Mouse (Mus musculus) midbrain, embryonic 13.5 days (tissue): ENCODE results near the gene Necap2. TPM values are rescaled to one million over a fixed set of nuclear protein-coding genes. Genes with fewer than 3 reads are reported as not detected.

Source experiments
- ATAC-seq: fragments of 200-750 bp; cut with Nextera tagmentation; 2 replicates; pipeline ENCODE4 v1.8.0; 2017; ENCODE audit warnings: mild to moderate bottlenecking, moderate TSS enrichment, moderate library complexity
- H3K27ac ChIP-seq: fragments of 300-500 bp; sonication (generic); 2 replicates; pipeline ENCODE4 v1.5.1; 2015; ENCODE audit warnings: inconsistent platforms, mild to moderate bottlenecking, moderate library complexity
- H3K27me3 ChIP-seq: fragments of 300-500 bp; sonication (generic); 2 replicates; pipeline ENCODE4 v1.6.1; 2015; ENCODE audit warnings: mild to moderate bottlenecking, inconsistent platforms
- H3K36me3 ChIP-seq: fragments of 300-500 bp; sonication (generic); 2 replicates; pipeline ENCODE4 v1.6.1; 2015; ENCODE audit warnings: mild to moderate bottlenecking, inconsistent platforms
- H3K4me1 ChIP-seq: fragments of 300-500 bp; sonication (generic); replicated peaks from 2 replicates; pipeline ENCODE4 v1.6.1; 2015; ENCODE audit warnings: inconsistent platforms
- H3K4me2 ChIP-seq: fragments of 300-500 bp; sonication (generic); replicated peaks from 2 replicates; pipeline ENCODE4 v1.6.1; 2015; ENCODE audit warnings: moderate library complexity, mild to moderate bottlenecking, inconsistent platforms
- H3K4me3 ChIP-seq: fragments of 300-500 bp; sonication (generic); replicated peaks from 2 replicates; pipeline ENCODE4 v1.5.1; 2015; ENCODE audit warnings: mild to moderate bottlenecking, inconsistent platforms
- H3K9ac ChIP-seq: fragments of 300-500 bp; sonication (generic); replicated peaks from 2 replicates; pipeline ENCODE4 v1.6.1; 2015; ENCODE audit warnings: mild to moderate bottlenecking, inconsistent platforms
- H3K9me3 ChIP-seq: fragments of 300-500 bp; sonication (generic); 2 replicates; pipeline ENCODE4 v1.6.1; 2016; ENCODE audit warnings: mild to moderate bottlenecking, inconsistent platforms
- WGBS: fragments of 180-500 bp; shearing (Covaris S2); methylation state at CpG from one replicate; pipeline ENCODE4 v1.1.7; 2015; 5-methylcytosine and 5-hydroxymethylcytosine counted together
- polyA plus RNA-seq: library from polyadenylated mRNA; unstranded; fragments of >200 nt; fragmentation: Nextera tagmentation; extraction: Ambion mirVana; gene quantifications from 2 replicates; pipeline ENCODE4 v1.2.1, GENCODE M21; 2015

Gene Necap2
- 47.2 and 52.3 TPM in 2 replicates for polyA plus RNA-seq

- peak; percentile 98 for ATAC-seq
- WGBS, result 1% methylated on average over 67 of the region's 67 CpGs
- peak within 1 kb of the TSS; percentile 93 for H3K9ac ChIP-seq
- peak within 1 kb of the TSS; percentile 85 for H3K4me3 ChIP-seq
- no peaks in the 10 kb centered on the region for H3K9me3 ChIP-seq
- H3K4me2 ChIP-seq, result peak within 1 kb of the TSS; percentile 89
- H3K4me1 ChIP-seq, result peaks cover 18% of the 10 kb centered on the region
- H3K27ac ChIP-seq, result peak within 1 kb of the TSS; percentile 52
- peaks cover 17% of the 10 kb centered on the region for H3K36me3 ChIP-seq
- H3K27me3 ChIP-seq, result no peaks in the 10 kb centered on the region
Observed at GRCm38 (mm10) chr4:141077681-141078509, at the start of gene Necap2. Gene Necap2 (minus strand): TSS chr4:141078357.

- ATAC-seq, result no peak
- Histone ChIP-seq H3K9ac (no peak overlapping the region), H3K36me3 (peaks cover 11% of the 10 kb centered on the region), H3K4me3 (no peak overlapping the region), H3K27me3 (no peaks in the 10 kb centered on the region), H3K4me1 (peaks cover 49% of the 10 kb centered on the region), H3K27ac (no peak overlapping the region), H3K9me3 (no peaks in the 10 kb centered on the region), H3K4me2 (no peak overlapping the region)
- 40% methylated on average over 1 of the region's 1 CpGs for WGBS
Observed at GRCm38 (mm10) chr4:141123065-141123464, 44.9 kb upstream of the Necap2 start.

- Histone ChIP-seq H3K4me2 (no peak overlapping the region), H3K27me3 (no peaks in the 10 kb centered on the region), H3K9ac (no peak overlapping the region), H3K4me1 (peaks cover 49% of the 10 kb centered on the region), H3K27ac (no peak overlapping the region), H3K9me3 (no peaks in the 10 kb centered on the region), H3K4me3 (no peak overlapping the region), H3K36me3 (peaks cover 15% of the 10 kb centered on the region)
- ATAC-seq, result no peak
- 86% methylated on average over 7 of the region's 7 CpGs for WGBS
Observed at GRCm38 (mm10) chr4:141122663-141123062, 44.5 kb upstream of the Necap2 start.

GRCm38 (mm10) chr4:141120700-141121099 is 42.5 kb upstream of the Necap2 start:
- Histone ChIP-seq H3K36me3 (peaks cover 31% of the 10 kb centered on the region), H3K4me3 (no peak overlapping the region), H3K4me1 (peaks cover 49% of the 10 kb centered on the region), H3K27me3 (no peaks in the 10 kb centered on the region), H3K27ac (no peak overlapping the region), H3K9ac (no peak overlapping the region), H3K9me3 (no peaks in the 10 kb centered on the region), H3K4me2 (no peak overlapping the region)
- ATAC-seq, result peak; percentile 79
- 22% methylated on average over 11 of the region's 11 CpGs for WGBS

GRCm38 (mm10) chr4:141118691-141119090 is 40.5 kb upstream of the Necap2 start:
- Histone ChIP-seq H3K4me3 (no peak overlapping the region), H3K4me2 (no peak overlapping the region), H3K27ac (no peak overlapping the region), H3K27me3 (no peaks in the 10 kb centered on the region), H3K9ac (no peak overlapping the region), H3K36me3 (peaks cover 49% of the 10 kb centered on the region), H3K9me3 (no peaks in the 10 kb centered on the region), H3K4me1 (peaks cover 52% of the 10 kb centered on the region)
- 61% methylated on average over 4 of the region's 4 CpGs for WGBS
- no peak for ATAC-seq

GRCm38 (mm10) chr4:141115398-141115797 is 37.2 kb upstream of the Necap2 start:
- H3K36me3 ChIP-seq, result peaks cover 81% of the 10 kb centered on the region
- no peak overlapping the region for H3K9ac ChIP-seq
- no peaks in the 10 kb centered on the region for H3K9me3 ChIP-seq
- peaks cover 33% of the 10 kb centered on the region for H3K4me1 ChIP-seq
- no peak overlapping the region for H3K4me2 ChIP-seq
- ATAC-seq, result no peak
- no peaks in the 10 kb centered on the region for H3K27me3 ChIP-seq
- H3K27ac ChIP-seq, result no peak overlapping the region
- whole genome bisulfite sequencing, result 57% methylated on average over 8 of the region's 8 CpGs
- no peak overlapping the region for H3K4me3 ChIP-seq

- 72% methylated on average over 6 of the region's 6 CpGs for WGBS
- Histone ChIP-seq H3K27ac (peak overlapping the region; percentile 6; the same call in 1 of the 2 replicates), H3K9me3 (0 out of 2 replicates have a peak, but pooled peaks cover 2% of the 10 kb centered on the region), H3K4me3 (no peak overlapping the region), H3K4me2 (no peak overlapping the region), H3K27me3 (no peaks in the 10 kb centered on the region), H3K9ac (no peak overlapping the region), H3K36me3 (peaks cover 89% of the 10 kb centered on the region), H3K4me1 (peaks cover 24% of the 10 kb centered on the region)
- ATAC-seq, result no peak
Observed at GRCm38 (mm10) chr4:141114521-141114981, 36.4 kb upstream of the Necap2 start.

GRCm38 (mm10) chr4:141113831-141114230 is 35.7 kb upstream of the Necap2 start:
- Histone ChIP-seq H3K27me3 (no peaks in the 10 kb centered on the region), H3K9me3 (0 out of 2 replicates have a peak, but pooled peaks cover 2% of the 10 kb centered on the region), H3K9ac (no peak overlapping the region), H3K4me1 (peaks cover 17% of the 10 kb centered on the region), H3K4me3 (no peak overlapping the region), H3K36me3 (peaks cover 89% of the 10 kb centered on the region), H3K4me2 (no peak overlapping the region), H3K27ac (peak overlapping the region; percentile 6; the same call in 1 of the 2 replicates)
- 78% methylated on average over 7 of the region's 7 CpGs for whole genome bisulfite sequencing
- peak; percentile 5; the same call in 1 of the 2 replicates for ATAC-seq

GRCm38 (mm10) chr4:141108196-141108732 is 30.1 kb upstream of the Necap2 start:
- Histone ChIP-seq H3K4me1 (no peaks in the 10 kb centered on the region), H3K9me3 (0 out of 2 replicates have a peak, but pooled peaks cover 2% of the 10 kb centered on the region), H3K36me3 (peaks cover 38% of the 10 kb centered on the region), H3K9ac (no peak overlapping the region), H3K27me3 (no peaks in the 10 kb centered on the region), H3K27ac (no peak overlapping the region), H3K4me2 (no peak overlapping the region), H3K4me3 (no peak overlapping the region)
- ATAC-seq, result no peak
- 62% methylated on average over 10 of the region's 10 CpGs for WGBS

GRCm38 (mm10) chr4:141106526-141107183 is 28.5 kb upstream of the Necap2 start:
- Histone ChIP-seq H3K27me3 (no peaks in the 10 kb centered on the region), H3K27ac (no peak overlapping the region), H3K36me3 (peaks cover 23% of the 10 kb centered on the region), H3K4me1 (no peaks in the 10 kb centered on the region), H3K4me2 (no peak overlapping the region), H3K4me3 (no peak overlapping the region), H3K9me3 (0 out of 2 replicates have a peak, but pooled peaks cover 2% of the 10 kb centered on the region), H3K9ac (no peak overlapping the region)
- no peak for ATAC-seq
- 79% methylated on average over 16 of the region's 16 CpGs for WGBS

GRCm38 (mm10) chr4:141101855-141102254 is 23.7 kb upstream of the Necap2 start:
- H3K9me3 ChIP-seq, result no peaks in the 10 kb centered on the region
- H3K9ac ChIP-seq, result no peak overlapping the region
- no peaks in the 10 kb centered on the region for H3K36me3 ChIP-seq
- WGBS, result 63% methylated on average over 6 of the region's 6 CpGs
- peaks cover under 1% of the 10 kb centered on the region; the same call in 1 of the 2 replicates for H3K4me1 ChIP-seq
- H3K27ac ChIP-seq, result no peak overlapping the region
- H3K27me3 ChIP-seq, result no peaks in the 10 kb centered on the region
- ATAC-seq, result no peak
- H3K4me2 ChIP-seq, result no peak overlapping the region
- no peak overlapping the region for H3K4me3 ChIP-seq

GRCm38 (mm10) chr4:141101291-141101690 is 23.1 kb upstream of the Necap2 start:
- ATAC-seq, result no peak
- Histone ChIP-seq H3K4me3 (no peak overlapping the region), H3K36me3 (no peaks in the 10 kb centered on the region), H3K9me3 (no peaks in the 10 kb centered on the region), H3K9ac (no peak overlapping the region), H3K27ac (no peak overlapping the region), H3K27me3 (no peaks in the 10 kb centered on the region), H3K4me2 (no peak overlapping the region), H3K4me1 (peaks cover 3% of the 10 kb centered on the region; the same call in 1 of the 2 replicates)
- WGBS, result 90% methylated on average over 9 of the region's 9 CpGs
